Mouse (Mus musculus): Measurements from ENCODE around the gene Anapc7. TPM values are rescaled to one million over a fixed set of nuclear protein-coding genes. Genes with fewer than 3 reads are reported as not detected.

The Anapc7 gene
- polyA plus RNA-seq, 1 experiment from 2014 or later: 27.1 TPM

DNA sequence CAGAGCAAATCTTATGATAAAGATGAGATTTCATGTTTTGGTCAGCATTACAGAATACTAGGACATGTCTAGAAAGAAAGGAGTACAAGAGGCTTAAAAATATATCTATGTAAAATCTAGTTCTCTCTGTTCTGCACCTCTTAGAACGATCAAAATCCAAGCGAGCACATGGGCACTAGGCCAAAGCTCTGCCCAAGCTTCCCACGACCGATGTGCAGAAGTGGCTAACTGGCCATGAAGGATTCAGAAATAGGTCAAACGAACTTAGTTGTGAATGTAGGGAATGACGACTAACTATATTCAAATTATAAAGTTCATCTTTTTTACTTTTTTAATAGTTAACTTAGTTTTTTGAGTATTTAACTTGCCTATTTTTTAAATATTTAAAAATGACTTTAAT lies 66.3 kb downstream of the Anapc7 start:
- Histone ChIP-seq H3K36me3 (ENCODE audit: control insufficient read depth, insufficient read depth, low read length) (0 out of 2 replicates have a peak, but pooled peaks cover 5% of the 10 kb centered on the region), H3K27ac (ENCODE audit: low read depth, low read length) (no peak overlapping the region)

DNA sequence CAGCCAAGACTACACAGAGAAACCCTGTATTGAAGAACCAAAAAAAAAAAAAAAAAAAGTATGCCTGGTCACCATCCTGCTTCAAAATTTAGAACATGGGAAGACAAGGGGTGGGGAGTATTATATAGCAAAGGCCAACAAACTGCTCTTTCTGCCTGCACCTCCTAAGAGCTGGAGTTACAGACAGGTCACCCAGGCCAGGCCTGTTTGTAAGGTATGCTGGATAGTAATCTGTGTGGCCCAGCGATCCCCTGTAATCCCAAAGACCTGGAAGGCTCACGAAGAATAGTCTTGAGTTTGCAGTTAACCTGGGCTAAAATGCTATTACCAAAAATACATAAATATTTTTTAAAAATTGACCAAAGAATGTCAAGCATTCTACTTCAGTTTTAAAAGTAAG lies 68.7 kb downstream of the Anapc7 start:
- H3K36me3 ChIP-seq (ENCODE audit: control insufficient read depth, insufficient read depth, low read length): 0 out of 2 replicates have a peak, but pooled peaks cover 7% of the 10 kb centered on the region
- H3K27me3 ChIP-seq (ENCODE audit: control insufficient read depth, insufficient read depth, low read length): no peaks in the 10 kb centered on the region
- no peak for DNase-seq (ENCODE audit: low spot score)
- no peak overlapping the region for H3K4me3 ChIP-seq (ENCODE audit: low read depth, low read length)
- no peak overlapping the region for H3K4me2 ChIP-seq (replicated peaks; ENCODE audit: low read depth, low read length)
- no peak for ATAC-seq (ENCODE audit: low FRiP score)
- H3K27ac ChIP-seq (ENCODE audit: low read depth, low read length): no peak overlapping the region
- no peak overlapping the region for H3K9ac ChIP-seq (ENCODE audit: low read depth, low read length)
- 100% methylated on average over 2 of the region's 2 CpGs for WGBS
- no peaks in the 10 kb centered on the region for H3K9me3 ChIP-seq (ENCODE audit: control insufficient read depth, low read length)
- H3K4me1 ChIP-seq (replicated peaks; ENCODE audit: control insufficient read depth, insufficient read depth, low read length): no peaks in the 10 kb centered on the region

More for the DNA sequence above, 66.3 kb downstream of the Anapc7 start:
- H3K4me1 ChIP-seq (replicated peaks; ENCODE audit: control insufficient read depth, insufficient read depth, low read length): no peaks in the 10 kb centered on the region
- ATAC-seq (ENCODE audit: low FRiP score) (no peak), DNase-seq (ENCODE audit: low spot score) (no peak)
- WGBS: 95% methylated on average over 6 of the region's 6 CpGs
- H3K27me3 ChIP-seq (ENCODE audit: control insufficient read depth, insufficient read depth, low read length): no peaks in the 10 kb centered on the region
- H3K4me3 ChIP-seq (ENCODE audit: low read depth, low read length): no peak overlapping the region
- H3K9me3 ChIP-seq (ENCODE audit: control insufficient read depth, low read length): no peaks in the 10 kb centered on the region
- no peak overlapping the region for H3K4me2 ChIP-seq (replicated peaks; ENCODE audit: low read depth, low read length)
- no peak overlapping the region for H3K9ac ChIP-seq (ENCODE audit: low read depth, low read length)

DNA sequence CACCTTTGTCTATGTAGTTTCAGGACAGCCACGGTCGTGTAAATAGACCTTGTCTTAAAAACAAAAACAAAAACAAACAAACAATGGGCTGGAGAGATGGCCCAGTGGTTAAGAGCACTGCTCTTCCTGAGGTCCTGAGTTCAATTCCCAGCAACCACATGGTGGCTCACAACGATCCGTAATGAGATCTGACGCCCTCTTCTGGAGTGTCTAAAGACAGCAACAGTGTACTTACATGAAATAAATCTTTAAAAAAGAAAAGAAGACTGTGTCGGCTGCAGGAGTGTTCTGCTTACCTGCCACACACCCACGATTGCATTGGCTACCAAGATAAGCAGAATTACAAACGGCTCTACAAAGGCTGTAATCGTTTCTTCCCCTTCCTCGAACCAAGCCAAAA lies 69.9 kb downstream of the Anapc7 start:
- Histone ChIP-seq H3K4me1 (replicated peaks; ENCODE audit: control insufficient read depth, insufficient read depth, low read length) (no peaks in the 10 kb centered on the region), H3K4me2 (replicated peaks; ENCODE audit: low read depth, low read length) (no peak overlapping the region), H3K27ac (ENCODE audit: low read depth, low read length) (no peak overlapping the region), H3K9me3 (ENCODE audit: control insufficient read depth, low read length) (no peaks in the 10 kb centered on the region), H3K4me3 (ENCODE audit: low read depth, low read length) (no peak overlapping the region), H3K36me3 (ENCODE audit: control insufficient read depth, insufficient read depth, low read length) (0 out of 2 replicates have a peak, but pooled peaks cover 7% of the 10 kb centered on the region), H3K27me3 (ENCODE audit: control insufficient read depth, insufficient read depth, low read length) (no peaks in the 10 kb centered on the region), H3K9ac (ENCODE audit: low read depth, low read length) (no peak overlapping the region)
- ATAC-seq (ENCODE audit: low FRiP score) (no peak), DNase-seq (ENCODE audit: low spot score) (no peak)
- 88% methylated on average over 10 of the region's 10 CpGs for WGBS

DNA sequence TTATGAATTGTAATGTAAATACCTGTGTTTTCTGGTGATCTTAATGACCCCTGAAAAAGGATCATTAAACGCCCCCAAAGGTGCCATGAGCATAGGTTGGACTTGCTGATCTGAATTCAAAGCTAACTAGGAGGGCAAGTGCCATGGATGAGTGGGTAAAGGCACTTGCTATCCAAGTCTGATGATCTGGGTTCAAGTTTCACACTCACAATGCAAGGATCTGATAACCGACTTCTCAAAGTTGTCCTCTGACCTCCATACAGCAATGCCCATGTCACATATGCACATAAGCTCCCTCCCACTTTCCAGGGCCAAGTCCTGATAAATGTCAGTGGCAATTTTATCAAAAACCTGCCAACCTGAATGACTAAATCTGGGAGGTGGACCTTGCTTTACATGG lies 71.5 kb downstream of the Anapc7 start:
- no peak overlapping the region for H3K4me3 ChIP-seq (ENCODE audit: low read depth, low read length)
- no peak overlapping the region for H3K9ac ChIP-seq (ENCODE audit: low read depth, low read length)
- no peaks in the 10 kb centered on the region for H3K4me1 ChIP-seq (replicated peaks; ENCODE audit: control insufficient read depth, insufficient read depth, low read length)
- H3K4me2 ChIP-seq (replicated peaks; ENCODE audit: low read depth, low read length): no peak overlapping the region
- DNase-seq (ENCODE audit: low spot score) (no peak), ATAC-seq (ENCODE audit: low FRiP score) (no peak)
- no peaks in the 10 kb centered on the region for H3K27me3 ChIP-seq (ENCODE audit: control insufficient read depth, insufficient read depth, low read length)
- no peaks in the 10 kb centered on the region for H3K9me3 ChIP-seq (ENCODE audit: control insufficient read depth, low read length)
- H3K27ac ChIP-seq (ENCODE audit: low read depth, low read length): no peak overlapping the region
- 85% methylated on average over 2 of the region's 2 CpGs for WGBS
- 0 out of 2 replicates have a peak, but pooled peaks cover 7% of the 10 kb centered on the region for H3K36me3 ChIP-seq (ENCODE audit: control insufficient read depth, insufficient read depth, low read length)

DNA sequence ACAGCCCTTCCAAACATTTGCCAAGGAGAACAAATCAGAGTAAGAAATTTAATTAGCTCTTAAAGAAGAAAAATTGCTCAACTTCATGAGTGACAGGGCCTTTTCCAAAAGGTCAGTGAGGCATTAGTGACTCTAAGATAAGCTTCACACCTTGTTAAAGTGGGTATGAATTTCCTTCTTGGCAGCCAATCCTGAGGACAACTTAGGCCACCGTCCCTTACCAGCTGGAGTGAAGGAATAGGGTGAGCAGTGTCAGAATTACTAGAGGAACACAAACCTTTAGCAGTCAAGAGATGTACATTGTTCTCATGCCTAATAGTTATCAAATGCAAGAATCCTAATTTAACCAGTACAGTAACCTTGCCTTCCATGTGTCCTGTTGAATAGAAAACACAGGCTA lies 73.0 kb downstream of the Anapc7 start:
- no peaks in the 10 kb centered on the region for H3K9me3 ChIP-seq (ENCODE audit: control insufficient read depth, low read length)
- 0 out of 2 replicates have a peak, but pooled peaks cover 7% of the 10 kb centered on the region for H3K36me3 ChIP-seq (ENCODE audit: control insufficient read depth, insufficient read depth, low read length)
- WGBS: 89% methylated on average over 1 of the region's 1 CpGs
- no peaks in the 10 kb centered on the region for H3K27me3 ChIP-seq (ENCODE audit: control insufficient read depth, insufficient read depth, low read length)
- no peaks in the 10 kb centered on the region for H3K4me1 ChIP-seq (replicated peaks; ENCODE audit: control insufficient read depth, insufficient read depth, low read length)
- H3K4me3 ChIP-seq (ENCODE audit: low read depth, low read length): no peak overlapping the region
- H3K4me2 ChIP-seq (replicated peaks; ENCODE audit: low read depth, low read length): no peak overlapping the region
- DNase-seq (ENCODE audit: low spot score) (no peak), ATAC-seq (ENCODE audit: low FRiP score) (no peak)
- H3K27ac ChIP-seq (ENCODE audit: low read depth, low read length): no peak overlapping the region
- H3K9ac ChIP-seq (ENCODE audit: low read depth, low read length): no peak overlapping the region

Other genes starting within 250 kb of the Anapc7 start
- gene Hvcn1, start 214.9 kb upstream of the Anapc7 start, polyA plus RNA-seq (2014; fragmentation: Nextera tagmentation; extraction: Ambion mirVana): 5.0 and 6.1 TPM in 2 replicates
- 4.4 and 5.6 TPM in 2 replicates for gene Tctn1, start 157.2 kb upstream of the Anapc7 start, polyA plus RNA-seq (2014; fragmentation: Nextera tagmentation; extraction: Ambion mirVana)
- 8.1 and 8.4 TPM in 2 replicates for gene Pptc7, start 137.3 kb upstream of the Anapc7 start, polyA plus RNA-seq (2014; fragmentation: Nextera tagmentation; extraction: Ambion mirVana)
- 7.4 and 10.7 TPM in 2 replicates for gene Rad9b, start 67.5 kb upstream of the Anapc7 start, polyA plus RNA-seq (2014; fragmentation: Nextera tagmentation; extraction: Ambion mirVana)
- gene Vps29, start 67.3 kb upstream of the Anapc7 start, polyA plus RNA-seq (2014; fragmentation: Nextera tagmentation; extraction: Ambion mirVana): 220 and 231 TPM in 2 replicates
- gene Gpn3, start 49.8 kb upstream of the Anapc7 start, polyA plus RNA-seq (2014; fragmentation: Nextera tagmentation; extraction: Ambion mirVana): 63.5 and 68.1 TPM in 2 replicates
- 119 and 123 TPM in 2 replicates for gene Fam216a, start 49.3 kb upstream of the Anapc7 start, polyA plus RNA-seq (2014; fragmentation: Nextera tagmentation; extraction: Ambion mirVana)
- 53.8 and 68.9 TPM in 2 replicates for gene Arpc3, start 29.8 kb upstream of the Anapc7 start, polyA plus RNA-seq (2014; fragmentation: Nextera tagmentation; extraction: Ambion mirVana)
- gene Atp2a2, start 80.5 kb downstream of the Anapc7 start, polyA plus RNA-seq (2014; fragmentation: Nextera tagmentation; extraction: Ambion mirVana): 46.5 and 50.2 TPM in 2 replicates
- 46.1 and 49.1 TPM in 2 replicates for gene Ift81, start 192.8 kb downstream of the Anapc7 start, polyA plus RNA-seq (2014; fragmentation: Nextera tagmentation; extraction: Ambion mirVana)
- gene P2rx7, start 222.2 kb downstream of the Anapc7 start, polyA plus RNA-seq (2014; fragmentation: Nextera tagmentation; extraction: Ambion mirVana): 3.4 and 3.5 TPM in 2 replicates